Mouse (Mus musculus): ENCODE measurements at regions not wholly inside any gene's neighbourhood (a gene's known extent, or its start where the extent isn't known, plus 50 kb on each side); places are given as distances from the start of the nearest gene placed in this dataset.

DNA sequence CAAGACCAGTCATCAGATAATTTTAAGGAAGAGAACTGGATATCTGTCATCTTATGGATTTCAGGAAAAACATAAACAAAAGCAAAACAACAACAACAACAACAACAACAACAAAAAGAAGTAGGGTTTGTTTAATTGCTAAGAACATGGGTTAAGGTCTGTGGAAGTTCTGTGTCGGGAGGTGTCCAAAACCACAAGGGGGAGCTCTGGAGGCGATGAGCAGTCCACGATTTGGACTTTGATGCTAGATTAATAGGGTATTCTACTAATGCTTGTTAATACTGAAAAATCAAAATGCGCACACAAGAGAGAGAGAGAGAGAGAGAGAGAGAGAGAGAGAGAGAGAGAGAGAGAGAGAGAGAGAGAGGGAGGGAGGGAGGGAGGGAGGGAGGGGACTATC, 692.0 kb upstream of the Car10 start:
- no peak overlapping the region for H3K4me2 ChIP-seq (replicated peaks)
- H3K27ac ChIP-seq (replicated peaks) = no peak overlapping the region
- 26% methylated on average over 4 of the region's 4 CpGs for WGBS
- H3K36me3 ChIP-seq = no peaks in the 10 kb centered on the region
- no peak overlapping the region for H3K4me3 ChIP-seq
- no peaks in the 10 kb centered on the region for H3K4me1 ChIP-seq
- H3K9me3 ChIP-seq = no peaks in the 10 kb centered on the region
- peak; percentile 63; the same call in 1 of the 2 replicates for ATAC-seq (ENCODE audit: low FRiP score, low read depth)
- H3K9ac ChIP-seq (replicated peaks) = no peak overlapping the region
- H3K27me3 ChIP-seq = no peaks in the 10 kb centered on the region

GRCm38 (mm10) chr11:92451372-92451771, 646.5 kb upstream of the Car10 start:
- H3K9me3 ChIP-seq = no peaks in the 10 kb centered on the region
- 47% methylated on average over 2 of the region's 2 CpGs for WGBS
- H3K9ac ChIP-seq (replicated peaks) = no peak overlapping the region
- H3K27ac ChIP-seq (replicated peaks) = no peak overlapping the region
- no peaks in the 10 kb centered on the region for H3K27me3 ChIP-seq
- H3K4me1 ChIP-seq = no peaks in the 10 kb centered on the region
- no peak overlapping the region for H3K4me3 ChIP-seq
- no peak for ATAC-seq (ENCODE audit: low FRiP score, low read depth)
- H3K4me2 ChIP-seq (replicated peaks) = no peak overlapping the region
- no peaks in the 10 kb centered on the region for H3K36me3 ChIP-seq

DNA sequence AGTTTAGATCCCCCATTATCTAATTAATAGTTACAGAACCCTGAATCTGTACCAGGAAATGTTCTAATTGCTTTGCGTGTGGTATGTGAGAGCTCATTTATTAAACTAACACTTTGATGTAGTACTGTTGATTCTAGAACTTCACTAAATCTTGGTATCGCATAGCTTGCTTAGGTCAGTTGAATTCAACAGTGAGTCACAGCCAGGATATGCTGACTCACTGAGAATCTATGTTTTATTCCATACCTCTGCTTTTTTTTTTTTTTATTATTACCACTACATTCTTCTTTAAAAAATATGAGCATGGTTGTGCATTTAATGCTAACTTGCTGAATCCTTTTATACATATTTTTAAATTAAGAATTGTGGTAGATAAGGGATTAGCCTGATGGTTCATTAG, 602.5 kb upstream of the Car10 start:
- Histone ChIP-seq H3K27ac (replicated peaks) (no peak overlapping the region), H3K4me3 (no peak overlapping the region), H3K36me3 (no peaks in the 10 kb centered on the region), H3K4me1 (no peaks in the 10 kb centered on the region), H3K27me3 (no peaks in the 10 kb centered on the region), H3K9me3 (no peaks in the 10 kb centered on the region), H3K9ac (replicated peaks) (no peak overlapping the region), H3K4me2 (replicated peaks) (no peak overlapping the region)
- no peak for ATAC-seq (ENCODE audit: low FRiP score, low read depth)
- 95% methylated on average over 2 of the region's 2 CpGs for WGBS

Data from midbrain, embryonic 12.5 days (tissue).